Mouse (Mus musculus) left cerebral cortex, adult 2 months (tissue): Measurements from ENCODE around the gene Dbndd2. TPM values are rescaled to one million over a fixed set of nuclear protein-coding genes. Genes with fewer than 3 reads are reported as not detected.

Source experiments
- DNase-seq, 2 experiments: peaks; one replicate each; pipeline ENCODE4 v3.0.0; 2021 to 2022; ENCODE audit warnings: low spot score in 2 of 2, mixed read lengths in 1 of 2; ENCODE audit errors: extremely low spot score in 1 of 2
- H3K27ac ChIP-seq: fragments of 200-600 bp; 2 replicates; pipeline ENCODE4 v1.8.1; 2022
- H3K4me3 ChIP-seq: fragments of 200-600 bp; 2 replicates; pipeline ENCODE4 v1.8.1; 2022
- CTCF ChIP-seq: fragments of 200-600 bp; IDR thresholded peaks from 2 replicates; pipeline ENCODE4 v1.8.1; 2022; ENCODE audit warnings: antibody characterized with exemption, mild to moderate bottlenecking, moderate library complexity
- intact Hi-C: fragments of 180-260 bp; cut with DNase I; formaldehyde crosslinking; loops from one replicate; pipeline ENCODE4 v1.15.1; 2025
- total RNA-seq, 2 experiments: library from RNA; stranded (reverse); gene quantifications; 2 replicates each; pipeline ENCODE4 v1.2.3; 2021

Gene Dbndd2
- total RNA-seq, 2 experiments from 2014 or later: 102 to 106 TPM

DNA sequence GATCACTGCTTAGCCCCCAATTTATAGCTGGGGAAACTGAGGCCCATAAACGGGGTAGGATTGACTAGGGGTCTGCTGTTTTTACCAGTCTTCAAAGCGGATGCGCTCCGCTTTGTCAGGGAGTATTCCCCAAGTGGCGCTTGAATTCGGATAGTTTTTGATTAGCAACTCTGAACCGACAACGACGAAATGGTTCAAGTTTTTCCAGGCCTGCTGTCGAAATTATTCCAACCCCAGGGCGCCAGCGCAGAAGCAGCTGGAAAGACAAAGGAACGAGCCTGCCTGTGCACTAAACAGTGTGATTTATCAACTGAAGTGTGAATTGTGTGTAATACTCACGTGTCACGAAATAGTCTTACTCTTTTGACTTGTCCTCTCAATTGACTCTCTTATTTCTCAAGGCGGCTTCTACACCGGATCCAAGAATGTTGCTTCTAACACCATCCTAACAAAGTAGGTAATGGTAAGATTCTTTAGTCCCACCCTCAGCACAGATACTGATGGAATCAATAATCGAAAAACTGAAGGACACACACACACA is 42.4 kb upstream of the Dbndd2 start, which contains the start of gene Sdc4:
Gene Sdc4, minus strand, starts transcription at position 428 of the 541 bp plus-strand sequence.
- DNase-seq: no peak
- intact Hi-C loops: no loop called here
- Histone ChIP-seq H3K27ac (peak within 1 kb of the TSS; percentile 37; the same call in 1 of the 2 replicates), H3K4me3 (peak within 1 kb of the TSS; percentile 57)
- no peak for TF ChIP-seq CTCF

DNA sequence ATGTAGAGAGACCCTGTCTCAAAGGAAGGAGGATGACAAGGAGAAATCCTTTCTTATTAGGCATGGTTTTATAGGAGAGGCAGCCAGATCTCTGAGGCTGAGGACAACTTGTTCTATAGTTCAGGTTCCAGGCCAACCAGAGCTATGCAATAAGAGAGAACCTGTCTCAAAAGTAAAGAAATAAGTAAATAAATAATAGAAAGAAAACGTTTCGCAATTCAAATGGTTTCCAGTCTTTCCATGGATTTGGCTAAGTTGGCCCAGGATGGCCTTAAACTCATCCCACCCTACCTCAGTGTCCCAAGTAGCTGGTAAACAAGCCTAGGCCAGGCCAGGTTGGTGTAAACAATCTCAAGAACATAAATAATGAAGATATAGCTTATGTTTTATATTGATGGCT is 41.2 kb upstream of the Dbndd2 start:
- intact Hi-C loops: no loop called here
- no peak for TF ChIP-seq CTCF
- no peak for DNase-seq
- no peak overlapping the region for H3K4me3 ChIP-seq
- H3K27ac ChIP-seq: no peak overlapping the region

DNA sequence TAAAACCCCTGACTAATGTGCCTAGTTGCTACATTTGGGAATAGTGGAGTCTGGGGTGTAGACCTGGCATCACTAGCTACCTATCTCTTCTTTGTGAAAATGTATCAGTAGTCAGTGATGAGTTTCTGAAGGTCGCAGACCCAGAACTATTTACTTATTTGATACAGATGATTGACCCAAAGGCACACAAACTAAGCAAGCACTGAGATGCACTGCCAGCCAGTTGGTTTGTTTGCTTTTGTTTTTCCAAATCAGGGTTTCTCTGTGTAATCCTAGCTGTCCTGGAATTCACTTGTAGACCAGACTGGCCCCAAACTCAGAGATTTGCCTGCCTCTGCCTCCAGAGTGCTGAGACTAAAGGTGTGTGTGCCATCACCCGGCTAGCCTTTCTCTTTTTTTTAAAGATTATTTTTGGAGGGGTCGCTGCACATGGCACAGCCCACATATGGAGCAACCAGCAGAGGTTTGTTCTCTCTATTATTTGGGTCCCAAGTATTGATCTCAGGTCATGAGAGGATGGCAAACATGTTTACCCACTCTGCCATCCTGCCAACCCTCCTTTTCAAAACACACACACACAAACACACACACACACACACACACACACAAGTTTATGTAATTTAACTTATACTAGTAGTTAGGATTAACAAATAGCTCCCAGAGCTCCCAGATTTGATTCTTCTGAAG is 40.4 kb upstream of the Dbndd2 start:
- Histone ChIP-seq H3K27ac (no peak overlapping the region), H3K4me3 (no peak overlapping the region)
- no peak for TF ChIP-seq CTCF
- intact Hi-C loops: no loop called here
- no peak for DNase-seq

DNA sequence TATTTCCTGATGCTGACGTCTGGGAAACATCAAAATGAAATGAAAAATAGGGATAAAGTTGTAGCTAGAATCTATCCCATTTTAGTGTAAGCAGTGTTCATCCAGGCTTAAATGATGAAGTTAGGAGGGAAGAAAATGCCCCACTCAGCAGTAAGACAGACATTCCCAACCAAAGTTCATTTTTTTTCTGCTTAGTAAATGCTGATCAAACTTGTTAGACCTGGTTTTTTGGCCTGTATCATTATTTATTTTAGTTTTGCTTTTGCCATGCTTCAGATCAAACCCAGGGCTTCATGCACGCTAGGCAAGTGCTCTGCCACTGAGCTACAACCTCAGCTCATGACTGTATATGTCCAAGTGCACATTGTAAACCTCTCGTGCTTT is 39.8 kb upstream of the Dbndd2 start:
- DNase-seq: no peak
- Histone ChIP-seq H3K27ac (no peak overlapping the region), H3K4me3 (no peak overlapping the region)
- no peak for TF ChIP-seq CTCF
- intact Hi-C loops: no loop called here

- intact Hi-C loops: no loop called here
- Histone ChIP-seq H3K27ac (no peak overlapping the region), H3K4me3 (no peak overlapping the region)
- DNase-seq: no peak
- no peak for TF ChIP-seq CTCF
Observed at GRCm38 (mm10) chr2:164448140-164448539, 37.8 kb upstream of the Dbndd2 start.

DNA sequence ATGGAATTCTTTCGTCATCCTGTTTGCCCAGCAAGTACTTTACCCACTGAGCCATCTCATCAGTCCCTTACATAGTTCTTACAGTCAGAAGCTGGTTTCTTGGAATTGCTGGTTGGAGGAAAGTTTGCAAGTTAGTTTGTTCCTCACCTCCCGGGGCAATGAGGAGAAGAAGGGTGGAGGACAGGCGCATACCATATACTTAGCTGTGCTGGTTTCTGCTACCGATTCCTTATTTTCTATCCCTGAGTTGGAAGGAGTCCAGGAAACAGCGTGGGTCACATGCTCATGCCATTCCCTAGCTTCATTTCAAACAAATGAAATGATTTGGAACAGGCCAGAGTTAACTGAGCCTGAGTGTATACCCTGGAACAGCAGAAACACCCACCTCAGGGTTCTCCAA is 37.0 kb upstream of the Dbndd2 start:
- no peak for TF ChIP-seq CTCF
- no peak overlapping the region for H3K27ac ChIP-seq
- intact Hi-C loops: no loop called here
- H3K4me3 ChIP-seq: no peak overlapping the region
- no peak for DNase-seq

- no peak for DNase-seq
- intact Hi-C loops: no loop called here
- Histone ChIP-seq H3K27ac (no peak overlapping the region), H3K4me3 (no peak overlapping the region)
- no peak for TF ChIP-seq CTCF
Observed at GRCm38 (mm10) chr2:164449341-164450042, 36.4 kb upstream of the Dbndd2 start.

GRCm38 (mm10) chr2:164452000-164452676 is 33.8 kb upstream of the Dbndd2 start:
- no peak for DNase-seq
- Histone ChIP-seq H3K27ac (no peak overlapping the region), H3K4me3 (no peak overlapping the region)
- intact Hi-C loops: no loop called here
- TF ChIP-seq CTCF: no peak

- no peak for DNase-seq
- intact Hi-C loops: no loop called here
- no peak for TF ChIP-seq CTCF
- H3K27ac ChIP-seq: no peak overlapping the region
- no peak overlapping the region for H3K4me3 ChIP-seq
Observed at GRCm38 (mm10) chr2:164453047-164453757, 32.7 kb upstream of the Dbndd2 start.

DNA sequence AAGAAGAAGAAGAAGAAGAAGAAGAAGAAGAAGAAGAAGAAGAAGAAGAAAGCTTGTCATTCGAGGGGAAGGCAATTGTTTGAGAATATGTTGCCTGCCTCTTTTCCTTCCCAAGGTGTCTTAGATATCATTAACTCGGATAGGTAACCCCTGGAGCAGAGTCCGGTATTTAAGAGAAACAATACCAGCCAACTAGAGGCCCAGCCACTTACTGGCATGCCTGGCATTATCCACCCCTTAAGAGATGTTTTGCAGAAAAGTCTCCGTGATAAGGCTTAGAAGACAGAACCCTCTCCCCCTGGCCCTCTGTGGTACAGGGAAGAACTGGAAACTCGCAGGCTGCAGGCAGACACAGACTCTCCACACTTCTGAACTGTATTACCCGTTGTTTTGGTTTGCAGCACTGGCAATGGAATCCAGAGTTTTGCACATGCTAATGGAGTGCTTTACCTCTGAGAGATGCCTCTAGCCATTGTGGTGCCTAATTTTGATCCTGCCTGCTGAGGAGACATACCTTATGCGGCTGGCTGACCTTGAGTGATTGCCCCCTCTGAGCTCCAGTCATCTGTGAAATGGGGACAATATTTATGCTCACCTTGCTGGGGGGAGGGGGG is 31.9 kb upstream of the Dbndd2 start:
- TF ChIP-seq CTCF: no peak
- intact Hi-C loops: no loop called here
- no peak for DNase-seq
- Histone ChIP-seq H3K27ac (no peak overlapping the region), H3K4me3 (no peak overlapping the region)

DNA sequence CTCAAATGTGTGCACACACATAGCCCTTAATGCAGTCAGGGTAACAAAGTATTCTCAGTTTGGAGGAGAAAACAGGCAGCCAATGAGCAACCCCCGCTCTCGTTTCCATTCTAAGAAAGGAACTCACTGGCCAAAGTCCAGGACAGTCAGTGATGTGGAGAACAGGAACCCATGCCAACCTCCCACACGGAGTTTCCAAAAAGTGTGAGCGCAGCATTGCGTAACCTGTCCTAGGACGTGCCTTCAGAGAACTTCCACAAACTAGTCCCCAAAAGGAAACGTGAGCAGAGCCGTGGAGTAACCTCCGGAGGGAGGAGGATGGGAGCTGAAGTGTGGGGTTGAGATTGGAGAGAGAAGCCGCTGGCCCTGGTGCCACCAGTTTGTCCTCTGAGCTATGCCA is 31.1 kb upstream of the Dbndd2 start:
- no peak for TF ChIP-seq CTCF
- intact Hi-C loops: no loop called here
- H3K27ac ChIP-seq: peak overlapping the region; percentile 44; the same call in 1 of the 2 replicates
- peak; percentile 59 to 84 for DNase-seq
- no peak overlapping the region for H3K4me3 ChIP-seq
